Mouse (Mus musculus): ENCODE measurements at regions not wholly inside any gene's neighbourhood (a gene's known extent, or its start where the extent isn't known, plus 50 kb on each side); places are given as distances from the start of the nearest gene placed in this dataset.
A peak's percentile ranks its signal among the peaks of the same experiment; 100 is the strongest.

- Histone ChIP-seq H3K27ac (ENCODE audit: insufficient read depth, low read length) (no peak overlapping the region), H3K4me3 (replicated peaks; ENCODE audit: insufficient read depth, low read depth, low read length) (no peak overlapping the region), H3K27me3 (ENCODE audit: control insufficient read depth, insufficient read depth, low read length) (no peaks in the 10 kb centered on the region), H3K4me1 (ENCODE audit: control insufficient read depth, insufficient read depth, low read length) (no peaks in the 10 kb centered on the region)
- DNase-seq, result no peak
- 83% methylated on average over 2 of the region's 2 CpGs for WGBS
- TF ChIP-seq POLR2A (IDR thresholded peaks at IDR 0.05; ENCODE audit: borderline replicate concordance, insufficient read depth, low read length) (no peak), CTCF (IDR thresholded peaks at IDR 0.05; ENCODE audit: borderline replicate concordance, insufficient read depth, low read depth, low read length) (no peak)
Observed at GRCm38 (mm10) chr4:92574586-92574985, 383.0 kb upstream of the Gm12666 start.

DNA sequence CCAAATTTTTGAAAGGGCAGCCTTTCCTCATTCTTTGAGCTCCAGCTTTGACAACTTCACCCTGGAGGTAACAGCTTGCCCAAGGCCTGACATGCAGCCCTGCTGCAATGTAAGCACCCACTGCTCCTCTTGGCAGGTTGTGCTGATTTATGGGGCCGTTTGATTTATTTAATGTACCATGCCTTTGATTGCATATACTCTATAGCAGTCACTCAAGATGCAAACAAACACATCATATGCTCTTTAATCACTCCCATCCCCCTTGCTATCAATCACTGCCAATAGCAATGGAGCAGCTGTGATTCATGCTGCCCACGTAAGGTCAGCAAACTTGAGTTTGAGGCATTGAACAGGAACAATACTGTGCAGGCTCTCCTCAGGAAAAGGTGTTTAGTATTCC lies 373.8 kb upstream of the Gm12666 start:
- Histone ChIP-seq H3K27ac (ENCODE audit: insufficient read depth, low read length) (no peak overlapping the region), H3K4me1 (ENCODE audit: control insufficient read depth, insufficient read depth, low read length) (no peaks in the 10 kb centered on the region), H3K4me3 (replicated peaks; ENCODE audit: insufficient read depth, low read depth, low read length) (no peak overlapping the region), H3K27me3 (ENCODE audit: control insufficient read depth, insufficient read depth, low read length) (no peaks in the 10 kb centered on the region)
- 38% methylated on average over 2 of the region's 2 CpGs for WGBS
- TF ChIP-seq CTCF (IDR thresholded peaks at IDR 0.05; ENCODE audit: borderline replicate concordance, insufficient read depth, low read depth, low read length) (no peak), POLR2A (IDR thresholded peaks at IDR 0.05; ENCODE audit: borderline replicate concordance, insufficient read depth, low read length) (no peak)
- no peak for DNase-seq

DNA sequence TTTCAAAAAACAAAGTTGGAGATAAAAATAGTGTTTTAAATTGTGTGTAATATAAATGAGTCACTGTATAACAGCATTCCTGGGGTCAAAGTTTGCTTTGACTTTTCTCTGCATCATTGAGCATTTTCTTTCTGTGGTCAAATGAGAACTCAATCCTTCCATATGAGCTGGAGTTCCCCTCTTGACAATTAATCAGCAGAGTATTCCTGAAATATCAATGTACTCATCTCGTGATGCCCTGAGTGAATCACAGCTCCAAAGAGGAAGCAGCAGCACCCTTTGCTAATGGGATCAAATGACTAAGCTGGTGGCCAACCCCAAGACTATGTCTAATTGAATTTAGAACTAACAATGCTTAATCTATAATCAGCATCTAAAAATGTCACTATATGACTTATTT lies 363.6 kb upstream of the Gm12666 start:
- WGBS, result 60% methylated on average over 1 of the region's 1 CpGs
- no peak overlapping the region for H3K4me3 ChIP-seq (replicated peaks; ENCODE audit: insufficient read depth, low read depth, low read length)
- H3K27ac ChIP-seq (ENCODE audit: insufficient read depth, low read length), result no peak overlapping the region
- TF ChIP-seq POLR2A (IDR thresholded peaks at IDR 0.05; ENCODE audit: borderline replicate concordance, insufficient read depth, low read length) (no peak), CTCF (IDR thresholded peaks at IDR 0.05; ENCODE audit: borderline replicate concordance, insufficient read depth, low read depth, low read length) (no peak)
- DNase-seq, result no peak
- no peaks in the 10 kb centered on the region for H3K4me1 ChIP-seq (ENCODE audit: control insufficient read depth, insufficient read depth, low read length)
- H3K27me3 ChIP-seq (ENCODE audit: control insufficient read depth, insufficient read depth, low read length), result no peaks in the 10 kb centered on the region

DNA sequence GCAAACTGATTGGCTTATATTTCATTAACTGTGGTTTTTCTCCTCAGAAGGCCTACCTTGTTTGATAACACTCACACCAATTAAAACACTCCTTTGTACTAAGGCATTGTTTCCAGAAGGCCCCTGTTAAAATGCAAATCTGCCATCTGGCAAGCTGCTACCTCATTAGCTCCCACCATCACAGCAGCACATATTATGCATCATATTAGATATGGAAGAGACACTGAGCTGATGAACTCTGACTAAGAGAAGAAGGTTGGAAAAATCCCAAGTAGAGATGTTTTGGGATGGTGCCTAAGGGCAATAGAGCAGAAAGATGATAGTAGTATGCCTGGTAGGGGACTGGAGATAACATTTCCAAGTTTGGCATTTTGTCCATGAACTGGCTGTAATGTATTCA lies 350.5 kb upstream of the Gm12666 start:
- TF ChIP-seq POLR2A (IDR thresholded peaks at IDR 0.05; ENCODE audit: borderline replicate concordance, insufficient read depth, low read length), result no peak
- no peak for TF ChIP-seq CTCF (IDR thresholded peaks at IDR 0.05; ENCODE audit: borderline replicate concordance, insufficient read depth, low read depth, low read length)
- H3K4me1 ChIP-seq (ENCODE audit: control insufficient read depth, insufficient read depth, low read length), result no peaks in the 10 kb centered on the region; the same call in 1 of the 2 replicates
- no peak overlapping the region for H3K27ac ChIP-seq (ENCODE audit: insufficient read depth, low read length)
- DNase-seq, result peak in 1 of 2 experiments; percentile 1
- H3K27me3 ChIP-seq (ENCODE audit: control insufficient read depth, insufficient read depth, low read length), result no peaks in the 10 kb centered on the region
- no peak overlapping the region for H3K4me3 ChIP-seq (replicated peaks; ENCODE audit: insufficient read depth, low read depth, low read length)

- WGBS, result 15% methylated on average over 9 of the region's 9 CpGs
- no peaks in the 10 kb centered on the region; the same call in 1 of the 2 replicates for H3K4me1 ChIP-seq (ENCODE audit: control insufficient read depth, insufficient read depth, low read length)
- TF ChIP-seq POLR2A (IDR thresholded peaks at IDR 0.05; ENCODE audit: borderline replicate concordance, insufficient read depth, low read length) (no peak), CTCF (IDR thresholded peaks at IDR 0.05; ENCODE audit: borderline replicate concordance, insufficient read depth, low read depth, low read length) (no peak)
- no peak overlapping the region for H3K27ac ChIP-seq (ENCODE audit: insufficient read depth, low read length)
- DNase-seq, result peak in 1 of 2 experiments; percentile 2
- H3K27me3 ChIP-seq (ENCODE audit: control insufficient read depth, insufficient read depth, low read length), result no peaks in the 10 kb centered on the region
- no peak overlapping the region for H3K4me3 ChIP-seq (replicated peaks; ENCODE audit: insufficient read depth, low read depth, low read length)
Observed at GRCm38 (mm10) chr4:92538296-92538695, 346.7 kb upstream of the Gm12666 start.

GRCm38 (mm10) chr4:92502010-92502409 lies 310.5 kb upstream of the Gm12666 start:
- no peaks in the 10 kb centered on the region for H3K4me1 ChIP-seq (ENCODE audit: control insufficient read depth, insufficient read depth, low read length)
- TF ChIP-seq CTCF (IDR thresholded peaks at IDR 0.05; ENCODE audit: borderline replicate concordance, insufficient read depth, low read depth, low read length) (no peak), POLR2A (IDR thresholded peaks at IDR 0.05; ENCODE audit: borderline replicate concordance, insufficient read depth, low read length) (no peak)
- no peak for DNase-seq
- no peak overlapping the region for H3K27ac ChIP-seq (ENCODE audit: insufficient read depth, low read length)
- no peaks in the 10 kb centered on the region for H3K27me3 ChIP-seq (ENCODE audit: control insufficient read depth, insufficient read depth, low read length)
- no peak overlapping the region for H3K4me3 ChIP-seq (replicated peaks; ENCODE audit: insufficient read depth, low read depth, low read length)

DNA sequence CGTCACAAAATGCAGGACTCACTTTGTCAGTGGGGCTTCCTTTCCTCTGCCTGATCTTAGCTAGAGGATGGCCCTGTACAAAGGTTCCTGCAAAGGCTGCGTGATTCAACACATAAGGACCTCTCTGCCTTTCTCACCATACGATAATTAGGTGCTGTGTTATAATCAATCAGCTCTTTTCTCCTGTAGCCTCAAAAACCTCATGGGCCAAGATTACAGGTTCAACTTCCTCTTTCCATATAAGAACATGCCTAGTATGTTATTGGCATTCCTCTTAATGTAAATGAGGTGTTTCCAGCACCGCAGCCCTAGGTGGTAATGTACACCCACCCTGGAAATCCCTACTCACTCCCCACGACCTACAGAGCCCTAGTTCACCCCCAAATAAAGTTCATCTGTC lies 308.6 kb upstream of the Gm12666 start:
- H3K27me3 ChIP-seq (ENCODE audit: control insufficient read depth, insufficient read depth, low read length), result no peaks in the 10 kb centered on the region
- TF ChIP-seq CTCF (IDR thresholded peaks at IDR 0.05; ENCODE audit: borderline replicate concordance, insufficient read depth, low read depth, low read length) (no peak), POLR2A (IDR thresholded peaks at IDR 0.05; ENCODE audit: borderline replicate concordance, insufficient read depth, low read length) (no peak)
- 69% methylated on average over 5 of the region's 5 CpGs for WGBS
- H3K27ac ChIP-seq (ENCODE audit: insufficient read depth, low read length), result no peak overlapping the region
- DNase-seq, result no peak
- no peaks in the 10 kb centered on the region for H3K4me1 ChIP-seq (ENCODE audit: control insufficient read depth, insufficient read depth, low read length)
- no peak overlapping the region for H3K4me3 ChIP-seq (replicated peaks; ENCODE audit: insufficient read depth, low read depth, low read length)

DNA sequence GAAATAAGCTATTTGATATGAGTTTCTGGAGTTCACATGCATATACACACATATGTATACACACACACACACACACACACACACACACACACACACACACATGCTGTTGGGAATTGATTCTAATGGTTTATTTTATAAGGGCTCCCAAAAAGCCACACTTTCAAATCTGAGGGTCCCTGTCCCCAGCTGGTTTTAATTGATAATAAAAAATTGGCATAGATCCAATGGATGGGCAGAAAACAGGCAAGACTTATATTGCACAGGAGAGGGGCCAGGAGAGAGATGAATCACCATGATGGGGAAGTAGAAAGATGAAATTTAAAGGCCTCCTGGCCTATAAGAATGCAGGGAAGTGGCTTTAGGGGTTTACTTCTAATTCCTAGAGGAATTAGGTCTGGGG lies 295.1 kb upstream of the Gm12666 start:
- no peak for DNase-seq
- no peaks in the 10 kb centered on the region; the same call in 1 of the 2 replicates for H3K27me3 ChIP-seq (ENCODE audit: control insufficient read depth, insufficient read depth, low read length)
- no peak overlapping the region for H3K4me3 ChIP-seq (replicated peaks; ENCODE audit: insufficient read depth, low read depth, low read length)
- H3K27ac ChIP-seq (ENCODE audit: insufficient read depth, low read length), result no peak overlapping the region
- no peak for TF ChIP-seq POLR2A (IDR thresholded peaks at IDR 0.05; ENCODE audit: borderline replicate concordance, insufficient read depth, low read length)
- TF ChIP-seq CTCF (IDR thresholded peaks at IDR 0.05; ENCODE audit: borderline replicate concordance, insufficient read depth, low read depth, low read length), result no peak
- H3K4me1 ChIP-seq (ENCODE audit: control insufficient read depth, insufficient read depth, low read length), result no peaks in the 10 kb centered on the region

All from cerebellum, adult 2 months (tissue).